Mouse (Mus musculus): ENCODE measurements at regions not wholly inside any gene's neighbourhood (a gene's known extent, or its start where the extent isn't known, plus 50 kb on each side); places are given as distances from the start of the nearest gene placed in this dataset.

- DNase-seq (ENCODE audit: low spot score), result no peak
These were observed 205.5 kb upstream of the Nr2f1 start for GRCm38 (mm10) chr13:78405071-78405470.

- DNase-seq (ENCODE audit: low spot score), result no peak
These were observed 184.2 kb upstream of the Nr2f1 start for GRCm38 (mm10) chr13:78383761-78384160.

- no peak for DNase-seq (ENCODE audit: low spot score)
These were observed 161.7 kb upstream of the Nr2f1 start for GRCm38 (mm10) chr13:78361236-78361635.

- DNase-seq (ENCODE audit: low spot score), result no peak
These were observed 149.3 kb upstream of the Nr2f1 start for GRCm38 (mm10) chr13:78348830-78349229.

GRCm38 (mm10) chr13:78324443-78325206 is 125.1 kb upstream of the Nr2f1 start:
- DNase-seq (ENCODE audit: low spot score), result no peak

- DNase-seq (ENCODE audit: low spot score), result no peak
These were observed 123.6 kb upstream of the Nr2f1 start for GRCm38 (mm10) chr13:78323183-78323582.

GRCm38 (mm10) chr13:78318434-78318833 is 118.9 kb upstream of the Nr2f1 start:
- DNase-seq (ENCODE audit: low spot score), result no peak

- DNase-seq (ENCODE audit: low spot score), result no peak
These were observed 111.3 kb upstream of the Nr2f1 start for GRCm38 (mm10) chr13:78310837-78311236.

Measured in gastrocnemius, adult 18-20 months (tissue).